Mouse (Mus musculus): ENCODE results near the gene Tulp1.
"Not testable (repeated sequence)": the region's sequence is repeated elsewhere in the genome, so short reads cannot be mapped to it uniquely, and the experiment has no call there.

Tulp1 gene

DNA sequence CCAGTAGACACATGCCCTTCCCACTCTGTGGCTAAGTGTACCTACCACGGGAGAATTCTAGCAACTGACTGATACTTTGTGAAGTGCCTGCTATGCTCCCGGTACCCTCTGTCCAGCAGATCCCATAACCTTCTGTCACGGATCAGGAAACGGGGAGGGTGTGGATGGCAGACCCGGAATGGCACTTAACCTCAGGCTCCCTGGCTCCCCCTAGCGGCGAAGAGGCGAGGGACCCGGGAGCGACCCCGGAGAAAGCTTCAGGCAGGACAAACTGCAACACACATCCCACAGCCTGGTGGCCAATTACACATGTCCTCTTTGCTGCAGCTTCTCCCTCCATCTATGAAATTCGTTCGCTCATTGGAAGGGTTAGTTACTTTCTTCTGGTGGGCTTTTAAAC, 3.4 kb upstream of the Tulp1 start:
- DNase-seq: no peak

DNA sequence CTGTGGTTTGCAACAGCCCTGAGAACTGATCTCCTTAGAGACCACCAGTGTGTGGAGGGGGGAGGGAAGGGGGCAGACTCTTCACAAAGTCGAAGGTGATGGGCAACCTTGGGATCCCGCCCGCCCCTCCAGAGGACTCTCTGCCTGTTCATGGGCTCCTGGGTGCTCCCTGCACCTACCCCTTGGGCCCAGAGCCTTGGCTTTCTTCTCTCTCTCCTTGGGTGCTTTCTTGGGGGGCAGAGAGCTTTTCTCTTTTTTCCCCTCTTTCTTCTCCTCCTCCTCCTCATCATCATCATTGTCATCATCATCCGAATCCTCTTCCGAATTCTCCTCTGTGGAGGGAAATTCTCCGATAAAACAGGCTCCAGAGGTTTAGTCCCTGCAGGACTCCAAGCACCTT, 1.5 kb downstream of the Tulp1 start:
- DNase-seq: no peak

DNA sequence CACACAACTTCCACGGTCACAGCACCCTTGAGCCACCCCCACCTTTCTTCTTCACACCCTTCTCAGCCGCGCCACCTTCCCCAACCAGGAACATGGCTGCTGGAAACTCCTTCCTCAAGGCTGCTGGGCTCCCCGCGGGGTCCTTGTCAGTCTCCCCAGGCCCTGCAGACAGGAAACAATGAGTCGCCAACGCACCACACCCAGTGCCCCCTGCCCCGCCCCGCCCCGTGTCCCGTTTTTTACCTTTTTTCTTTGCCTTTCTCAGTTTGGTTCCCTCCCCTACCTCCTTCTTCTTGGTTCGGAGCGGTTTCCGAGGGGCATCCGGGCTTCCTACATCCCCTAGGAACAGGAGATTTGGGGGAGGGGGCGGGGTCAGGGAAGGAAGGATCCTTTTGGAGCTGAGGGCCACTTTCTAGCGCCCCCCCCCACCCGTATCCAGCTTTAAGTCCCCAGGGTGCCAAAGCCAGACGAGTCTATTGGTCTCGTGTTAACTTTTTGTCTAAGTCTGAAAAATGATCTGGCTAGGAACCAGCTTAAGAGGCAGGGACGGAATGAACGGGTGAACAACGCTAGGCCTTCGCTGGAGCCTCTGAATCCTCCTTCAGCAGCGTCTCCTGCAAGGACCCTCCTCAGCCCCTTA, 2.2 kb downstream of the Tulp1 start:
- no peak for DNase-seq

DNA sequence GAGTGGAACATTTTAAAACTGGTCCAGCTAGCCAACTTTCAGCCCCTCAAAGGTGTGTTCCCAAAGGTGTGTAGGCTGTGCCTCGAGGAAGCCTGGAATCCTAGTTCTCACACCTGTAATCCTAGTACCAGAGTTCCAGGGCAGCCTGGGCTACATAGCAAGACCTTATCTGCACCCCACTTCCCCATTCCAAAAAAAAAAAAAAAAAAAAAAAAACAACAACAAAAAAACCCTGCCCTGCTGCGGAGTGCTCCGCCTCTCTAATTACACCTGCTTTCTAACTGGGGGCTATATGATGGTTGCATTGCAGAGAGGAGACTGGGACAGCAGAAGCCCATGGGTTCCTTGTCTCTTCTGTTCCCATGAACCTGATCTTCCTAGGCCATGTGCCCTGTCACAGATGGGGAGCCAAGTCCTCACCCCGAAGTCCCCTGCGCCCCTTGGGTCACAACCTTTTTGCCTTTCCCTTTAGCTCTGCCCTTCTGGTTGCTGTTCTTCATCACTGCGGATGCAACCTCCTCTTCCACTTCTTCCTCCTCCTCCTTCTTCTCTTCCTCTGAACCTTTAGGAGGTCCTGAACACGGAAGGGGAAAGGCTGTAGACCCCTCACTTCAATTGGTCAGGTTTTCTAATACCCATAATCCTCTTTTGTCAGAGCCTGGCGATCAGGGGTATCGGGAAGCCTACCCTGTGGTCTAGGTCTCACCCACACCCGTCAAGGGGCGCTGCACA, 2.9 kb downstream of the Tulp1 start:
- no peak for DNase-seq

DNA sequence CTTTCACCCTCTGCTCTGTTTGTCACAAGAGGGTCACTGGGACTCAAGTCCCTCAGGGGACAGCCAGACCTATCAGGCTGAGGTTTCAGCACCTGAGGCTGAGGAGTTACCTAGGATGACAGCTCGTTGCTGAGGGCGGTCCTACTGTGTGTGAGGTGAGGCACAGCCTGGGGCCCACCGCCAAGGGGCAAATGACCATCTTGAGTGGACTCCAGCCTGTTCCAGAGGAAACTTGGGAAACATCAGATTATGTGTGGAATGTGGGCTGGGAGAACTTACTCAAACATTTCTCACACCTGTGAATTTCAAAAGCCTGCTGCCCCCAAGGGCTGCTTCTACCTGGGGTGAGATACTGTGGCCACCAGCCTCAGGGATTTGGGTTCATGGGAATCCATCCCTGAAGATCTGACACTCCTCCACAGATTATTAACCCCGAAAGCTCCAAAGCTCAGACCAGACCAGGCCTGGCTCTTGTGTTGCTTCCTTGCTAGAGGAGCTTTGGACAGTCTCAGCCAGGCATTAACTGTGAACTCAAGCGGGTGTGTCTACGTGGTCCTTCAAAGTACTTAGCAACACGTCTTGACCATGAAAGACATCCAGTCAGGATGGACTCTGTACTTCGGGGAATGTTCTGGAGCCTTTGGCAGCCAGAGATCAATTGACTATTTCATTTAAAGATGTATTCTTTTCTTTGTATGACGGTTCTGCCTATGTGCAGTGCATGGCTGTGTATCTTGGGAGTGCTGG, 4.3 kb downstream of the Tulp1 start:
- DNase-seq: no peak

DNA sequence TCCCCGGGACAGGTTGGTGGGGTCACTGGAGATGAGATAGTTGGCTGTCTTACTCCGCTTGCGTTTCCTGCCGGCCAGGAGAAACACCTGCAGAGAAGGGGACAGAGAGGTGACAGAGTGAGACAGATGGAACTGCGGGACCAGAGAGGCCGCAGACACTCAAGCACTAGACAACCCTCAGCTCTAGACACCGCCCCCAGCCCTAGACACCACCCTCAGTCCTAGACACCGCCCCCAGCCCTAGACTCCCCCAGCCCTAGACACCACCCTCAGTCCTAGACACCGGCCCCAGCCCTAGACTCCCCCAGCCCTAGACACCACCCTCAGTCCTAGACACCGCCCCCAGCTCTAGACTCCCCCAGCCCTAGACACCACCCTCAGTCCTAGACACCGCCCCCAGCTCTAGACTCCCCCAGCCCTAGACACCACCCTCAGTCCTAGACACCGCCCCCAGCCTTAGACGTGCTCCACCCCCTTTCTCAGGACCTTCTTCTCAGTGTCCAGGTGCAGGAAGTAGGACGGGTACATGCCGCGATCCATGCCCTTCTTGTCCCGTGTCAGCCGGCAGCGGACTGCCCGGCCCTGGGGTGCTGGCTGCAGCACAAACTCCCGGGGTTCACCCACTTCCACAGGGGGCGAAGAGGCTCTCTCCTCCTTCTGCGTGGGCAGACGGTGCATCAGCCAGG, 6.3 kb downstream of the Tulp1 start:
- DNase-seq: not testable (repeated sequence)

DNA sequence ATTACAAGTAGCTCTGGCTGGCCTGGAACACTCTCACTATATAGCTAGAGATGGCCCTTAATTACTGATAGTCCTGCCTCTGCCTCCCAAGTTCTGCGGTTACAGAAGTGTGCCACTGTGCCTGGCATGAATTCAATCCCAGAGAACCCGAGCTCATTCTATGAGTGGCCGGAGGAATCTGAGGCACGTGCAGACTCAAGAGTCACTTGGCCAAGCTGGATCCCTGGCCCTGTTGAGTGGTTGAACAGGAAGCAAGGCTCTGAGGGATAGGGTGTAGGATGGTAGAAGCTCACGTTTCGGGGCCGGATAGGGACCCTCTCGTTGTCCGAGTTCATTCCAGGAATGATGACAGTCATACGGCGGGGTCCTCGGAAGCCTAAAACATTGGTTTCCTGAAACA, 9.2 kb downstream of the Tulp1 start:
- DNase-seq: no peak

DNA sequence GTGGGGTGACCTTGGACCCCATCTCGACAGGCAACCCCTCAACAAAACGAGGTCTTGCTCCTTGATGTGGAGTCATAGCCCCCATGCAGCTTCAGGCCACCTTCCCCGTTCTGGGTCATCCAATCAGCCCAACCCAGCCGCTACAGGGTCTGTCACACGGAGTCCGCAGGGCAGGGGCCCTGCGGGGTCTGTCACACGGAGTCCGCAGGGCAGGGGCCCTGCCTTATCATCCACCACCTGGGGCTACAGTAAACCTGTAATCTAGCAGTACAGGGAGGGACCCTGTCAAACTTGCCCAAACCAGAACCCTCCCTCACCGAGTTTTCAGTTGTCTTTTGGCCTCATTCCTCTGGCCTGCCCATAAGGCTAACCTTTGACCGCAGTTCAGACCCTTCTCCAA, 13.0 kb downstream of the Tulp1 start:
- no peak for DNase-seq

DNA sequence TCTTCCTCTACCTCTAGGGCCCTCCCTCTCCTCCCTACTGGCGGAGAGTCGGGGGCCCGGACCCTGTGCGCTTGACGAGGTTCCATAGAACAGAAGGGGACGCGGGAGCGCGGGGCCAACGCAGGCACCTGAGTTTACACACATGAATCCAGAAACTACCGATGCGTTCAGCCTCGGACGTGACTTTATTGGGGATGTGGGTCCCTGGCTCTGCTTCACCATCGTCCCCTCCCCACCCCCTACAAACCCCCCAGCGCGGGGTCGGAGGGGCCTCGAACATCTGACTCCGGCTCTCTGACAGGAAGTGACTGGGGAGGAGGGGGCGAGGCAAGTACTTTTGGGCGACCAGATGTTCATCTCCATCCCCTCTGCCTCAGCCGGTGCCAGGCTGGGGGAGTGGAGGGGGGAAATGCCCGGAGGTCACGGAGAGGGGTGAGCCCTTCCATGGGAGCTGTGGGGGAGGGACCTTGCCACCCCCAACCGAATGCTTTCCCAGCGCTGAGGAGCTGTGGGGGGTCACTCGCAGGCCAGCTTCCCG, 13.6 kb downstream of the Tulp1 start:
- no peak for DNase-seq

DNA sequence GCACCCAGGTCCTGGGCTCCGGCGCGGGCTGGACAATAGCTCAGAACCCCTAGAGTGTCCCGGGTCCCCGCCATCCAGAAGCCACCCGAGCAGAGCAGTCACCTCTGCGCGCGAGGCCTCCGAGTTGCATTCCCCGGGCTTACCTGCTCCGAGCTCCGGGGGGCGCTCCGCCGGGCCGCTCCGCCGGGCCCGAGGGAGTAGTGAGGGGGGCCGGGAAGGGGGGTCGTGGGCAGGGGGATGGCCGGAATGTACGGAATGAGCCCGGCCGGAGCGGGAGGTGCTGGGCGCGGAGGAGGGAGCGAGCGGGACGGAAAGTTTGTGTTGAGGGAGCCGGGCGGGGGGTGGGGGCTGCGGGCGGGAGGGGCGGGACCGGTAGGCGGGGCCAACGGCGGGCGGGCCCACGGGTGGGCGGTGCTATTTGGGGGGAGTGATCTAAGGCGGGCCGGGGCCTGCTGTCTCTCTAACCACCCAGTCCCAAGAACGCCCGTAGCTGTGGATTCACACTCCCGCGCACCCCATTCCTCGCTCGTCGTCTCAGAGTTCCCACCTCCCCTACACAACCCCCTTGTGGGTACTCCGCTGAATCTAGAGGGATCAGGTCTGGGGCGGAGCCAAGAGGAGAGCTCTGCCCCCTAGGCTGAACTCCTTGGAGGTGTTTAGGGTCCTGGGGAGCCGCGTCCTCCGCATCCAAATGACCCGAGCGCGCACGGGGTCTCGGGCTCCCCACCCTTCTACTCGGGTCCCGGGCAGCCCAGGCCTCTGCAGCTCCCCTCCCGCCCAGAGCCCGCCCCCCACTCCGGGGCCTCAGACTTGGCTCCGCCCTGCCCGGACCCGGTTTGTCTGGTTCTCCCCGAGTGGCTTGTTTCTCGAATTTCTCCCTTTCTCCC, 14.3 kb downstream of the Tulp1 start, which contains the start of gene Tead3:
Tead3 (minus strand) TSS at position 352 of the 887 bp plus-strand sequence.
- no peak for DNase-seq

DNA sequence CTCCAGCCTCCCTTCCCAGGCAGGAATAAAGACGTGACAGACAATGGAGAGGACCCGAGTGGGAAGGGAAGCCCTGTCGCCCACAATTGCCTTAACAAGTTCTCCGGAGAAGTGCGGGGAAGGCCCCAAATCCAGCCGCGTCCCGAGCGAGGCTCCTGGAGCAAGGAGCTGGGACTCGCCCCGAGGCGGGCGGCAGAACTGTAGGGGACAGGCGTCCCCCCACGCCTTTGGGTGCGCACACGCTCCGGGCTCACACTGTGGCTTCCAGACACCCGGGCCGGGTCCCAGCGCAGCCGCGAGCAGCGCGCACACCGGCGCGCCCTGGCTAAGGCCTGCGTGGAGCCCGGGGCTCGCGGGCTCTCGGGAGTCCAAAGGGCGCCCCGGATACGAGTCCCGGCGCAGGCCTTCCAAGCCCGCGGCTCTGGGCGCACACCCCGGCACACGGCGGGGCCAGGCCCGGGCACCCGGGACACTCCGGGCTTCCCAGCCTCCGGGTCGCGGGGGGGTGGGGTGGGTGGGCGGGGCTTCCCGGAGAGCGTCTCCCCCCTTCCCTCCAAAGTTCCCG, 15.0 kb downstream of the Tulp1 start:
- DNase-seq: no peak

DNA sequence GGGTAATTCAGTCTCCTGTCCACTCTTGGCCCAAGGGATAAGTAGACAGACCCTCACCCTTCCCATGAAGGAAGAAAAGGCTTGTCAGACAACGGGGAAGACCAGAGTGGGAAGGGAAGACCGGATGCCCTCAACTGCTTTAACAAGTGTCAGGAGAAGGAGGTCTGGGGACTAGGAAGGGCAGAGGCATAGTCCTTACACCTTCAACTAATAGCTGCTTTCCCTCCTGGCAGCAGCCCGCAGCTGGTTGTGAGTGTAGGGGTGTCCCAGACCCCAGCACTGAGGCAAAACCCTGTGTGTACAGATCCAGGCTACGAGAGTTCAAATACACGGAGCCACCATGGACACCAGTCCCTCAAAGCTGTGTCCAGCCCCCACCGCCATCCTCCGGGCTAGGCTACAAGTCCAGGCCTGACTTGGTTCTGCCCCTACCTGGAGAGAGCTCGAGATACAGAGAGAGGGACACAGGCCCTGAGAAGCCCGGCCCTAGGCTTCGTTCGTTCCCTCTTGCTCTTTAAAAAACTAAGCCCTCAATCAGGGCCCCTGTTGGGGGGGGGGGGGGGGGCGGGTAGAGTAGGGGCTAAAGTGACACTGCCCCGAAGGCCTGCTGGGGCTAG, 15.7 kb downstream of the Tulp1 start:
- no peak for DNase-seq

DNA sequence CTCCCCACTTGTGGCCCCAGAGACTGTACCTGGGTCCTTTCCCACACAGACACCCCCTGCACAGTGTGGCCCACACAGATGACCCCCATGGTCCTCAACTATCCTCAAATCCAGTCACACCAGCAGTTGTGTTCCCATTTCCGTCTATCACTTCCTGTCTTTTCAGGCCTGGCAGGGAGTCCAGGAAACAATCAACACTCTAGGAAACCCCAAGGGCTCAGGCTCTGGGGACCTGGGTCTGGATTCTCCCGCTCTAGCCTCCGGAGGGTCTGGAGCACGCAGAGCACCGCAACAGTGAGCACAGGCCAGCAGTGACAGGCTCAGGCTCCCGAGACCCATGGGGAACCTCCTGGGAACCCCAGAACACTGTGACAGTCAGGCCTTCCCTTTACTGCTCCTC, 16.8 kb downstream of the Tulp1 start:
- no peak for DNase-seq

DNA sequence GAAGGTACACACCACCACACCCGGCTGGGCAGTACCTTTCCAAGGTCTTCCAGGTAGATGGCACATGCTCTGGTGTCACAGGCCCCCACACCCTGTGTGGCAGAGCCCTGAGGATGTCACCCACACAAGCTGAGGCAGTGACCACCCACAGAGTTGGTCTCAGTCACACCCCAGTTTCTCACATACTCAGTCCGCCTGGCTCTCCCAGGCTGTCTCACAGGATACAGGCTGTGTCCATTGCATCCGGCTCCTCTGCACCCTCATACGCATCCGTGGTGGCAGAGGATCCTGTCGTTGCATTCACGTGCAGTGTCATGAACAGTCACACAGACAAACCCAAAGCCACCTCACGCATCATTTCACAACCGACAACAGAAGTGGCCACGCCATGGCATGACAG, 17.7 kb downstream of the Tulp1 start:
- no peak for DNase-seq

DNA sequence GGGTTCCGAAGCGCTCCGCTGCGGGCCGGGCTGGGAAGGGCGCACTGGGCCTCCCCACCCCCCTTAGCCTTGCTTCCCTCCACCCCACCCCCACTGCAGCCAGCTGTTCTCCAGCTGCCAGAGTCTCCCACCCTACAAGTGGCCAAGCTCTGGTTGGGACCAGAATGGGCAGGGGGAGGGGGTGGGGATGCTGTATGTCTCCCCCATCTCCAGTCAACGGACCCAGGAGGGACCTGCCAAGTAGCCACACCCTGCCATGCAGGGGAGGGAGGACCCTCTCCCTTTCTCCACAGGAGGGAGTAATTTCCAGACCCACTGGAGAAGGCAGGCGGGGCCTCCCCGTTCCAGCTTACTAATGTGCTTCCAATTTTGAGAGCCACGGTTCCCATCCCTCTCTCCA, 19.1 kb downstream of the Tulp1 start:
- no peak for DNase-seq

DNA sequence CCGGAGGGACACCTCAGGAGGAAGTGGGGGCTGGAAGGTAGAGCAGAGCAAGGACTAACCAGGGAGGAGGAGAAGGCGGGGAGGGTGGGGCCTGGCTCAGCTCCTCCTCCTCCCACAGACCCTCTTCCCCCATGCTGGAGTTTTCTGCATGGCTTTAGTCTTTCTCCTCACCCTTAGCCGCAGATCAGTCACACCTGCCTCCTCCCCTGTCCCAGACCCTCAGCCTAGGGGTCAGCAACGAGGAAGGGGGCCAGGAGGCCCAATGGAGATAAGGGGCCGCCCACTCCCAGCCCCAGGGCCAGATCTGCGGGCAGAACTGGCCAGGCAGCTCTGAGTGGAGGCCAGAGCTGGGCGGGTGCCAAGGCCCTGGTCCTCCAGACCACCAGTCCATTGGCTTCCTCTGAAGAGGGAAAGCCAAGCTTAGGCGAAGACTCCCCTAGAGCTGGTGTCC, 19.7 kb downstream of the Tulp1 start:
- no peak for DNase-seq

DNA sequence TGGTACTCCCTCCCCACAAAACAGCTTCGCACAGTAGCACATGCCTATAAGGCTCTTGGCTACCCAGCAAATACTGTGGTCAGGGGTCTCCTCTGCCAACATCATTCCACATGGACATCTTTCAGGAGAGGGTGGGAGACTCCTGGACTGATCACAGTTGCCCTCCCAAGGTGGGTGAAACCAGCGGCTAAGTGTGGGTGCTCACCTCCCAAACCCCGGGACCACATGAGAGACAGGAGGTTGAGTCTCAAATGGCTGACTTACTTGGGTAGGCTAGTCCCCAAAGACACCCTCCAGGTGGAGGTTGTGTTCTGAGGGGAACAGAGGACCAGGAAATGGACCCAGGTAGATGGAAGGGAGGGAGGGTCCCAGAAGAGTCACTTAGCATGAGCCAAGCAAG, 20.4 kb downstream of the Tulp1 start:
- DNase-seq: no peak

DNA sequence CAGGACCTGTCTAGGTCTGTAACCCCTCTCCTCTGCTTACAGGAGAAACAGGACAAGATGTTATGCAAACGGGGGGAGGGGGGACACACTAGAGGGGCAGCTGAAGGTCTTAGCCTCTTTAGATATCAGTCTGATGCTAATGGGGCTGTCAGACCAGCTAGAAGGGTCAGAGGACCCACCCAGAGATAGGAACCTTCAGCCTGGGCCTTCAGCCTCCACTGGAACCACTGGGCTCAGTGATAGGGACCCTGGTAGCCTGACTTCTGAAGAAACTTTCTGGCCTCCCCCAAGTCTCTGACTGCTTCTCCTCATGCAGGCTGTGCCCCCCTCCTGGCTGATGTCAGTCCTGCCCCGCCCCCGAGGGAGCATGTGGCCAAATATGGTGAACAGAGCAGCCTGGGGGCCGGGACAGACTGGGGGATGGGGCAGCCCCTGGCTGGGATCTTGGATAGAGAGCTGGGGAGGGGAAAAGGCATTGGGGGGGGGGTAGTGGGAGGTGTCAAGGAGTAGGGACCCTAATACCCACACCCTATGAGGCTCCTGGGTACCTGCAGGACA, 20.9 kb downstream of the Tulp1 start:
- DNase-seq: no peak

DNA sequence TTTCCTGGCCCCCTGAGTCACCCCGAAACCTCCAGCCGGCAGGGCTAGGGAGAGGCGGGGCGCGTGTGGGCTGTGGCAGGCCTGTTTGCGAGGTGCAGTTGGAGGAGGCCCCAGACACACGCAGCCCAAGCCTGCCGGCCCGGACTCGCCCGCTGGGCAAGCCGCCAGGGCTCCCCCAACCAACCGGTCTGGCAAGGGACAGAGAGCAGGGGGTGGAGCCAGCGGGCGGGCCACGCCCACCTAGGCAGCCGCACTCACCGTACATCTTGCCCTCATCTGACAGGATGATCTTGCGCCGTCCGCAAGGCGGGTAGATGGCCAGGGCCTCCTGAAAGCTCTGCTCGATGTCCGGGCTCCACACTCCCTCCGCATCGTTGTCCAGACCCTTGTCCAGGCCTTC, 23.9 kb downstream of the Tulp1 start:
- peak; percentile 44 for DNase-seq

DNA sequence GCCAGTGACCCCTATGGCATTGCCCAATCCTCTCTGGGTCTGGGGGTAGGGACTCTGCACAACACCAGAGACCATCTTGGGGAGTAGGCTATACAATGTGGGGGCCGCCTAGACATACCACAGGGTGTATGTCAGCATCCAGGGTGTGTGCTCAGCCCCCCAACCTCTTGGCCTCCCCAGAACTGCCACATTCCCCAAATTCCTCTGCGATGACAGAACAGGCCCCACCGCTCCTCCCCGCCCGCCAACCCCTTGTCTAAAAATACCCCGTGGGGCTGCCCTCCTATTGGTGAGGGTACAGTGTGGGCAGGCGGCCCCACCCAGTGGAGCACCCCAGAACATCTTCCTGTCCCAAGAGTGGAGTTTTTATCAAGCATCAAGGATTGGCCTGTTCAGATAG, 24.4 kb downstream of the Tulp1 start:
- no peak for DNase-seq

DNA sequence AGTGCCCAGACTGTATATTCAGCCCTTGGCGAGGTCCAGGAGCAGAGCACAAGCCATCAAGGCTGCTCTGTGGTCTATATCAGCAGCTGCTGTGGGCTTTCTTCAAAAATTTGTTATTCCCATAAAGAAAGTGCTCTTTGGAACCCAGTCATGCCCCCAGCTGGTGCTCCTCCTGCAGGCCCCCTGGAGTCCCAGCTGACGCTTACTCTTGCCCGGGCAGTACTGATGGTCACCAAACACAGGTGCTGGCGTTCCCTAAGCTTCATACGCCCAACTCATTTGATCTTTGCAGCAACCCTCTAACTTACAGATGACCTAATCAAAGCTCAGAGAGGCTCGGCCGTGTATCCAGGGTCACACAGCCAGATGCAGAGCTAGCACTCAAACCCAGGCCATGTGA, 27.5 kb downstream of the Tulp1 start:
- DNase-seq: no peak

All from cerebellum, adult 11-12 months (tissue).